In genomic region chr2:153600667-153601648, GRCm38 (mm10) we compare ENCODE assay signal across 8 mouse cellular contexts. TPM values are rescaled to one million over a fixed set of nuclear protein-coding genes. Genes with fewer than 3 reads are reported as not detected.
DNase-seq lines count a peak whose midpoint lies in the region; TF ChIP-seq lines count a peak whose summit lies in the region.

No protein-coding gene starts in this region.

- no peaks in the 10 kb centered on the region for H3K27me3 ChIP-seq in CH12.LX (replicated peaks)

- no peak for TF ChIP-seq EP300 in CH12.LX (IDR thresholded peaks at IDR 0.05; ENCODE audit: low read length)

- no peak for TF ChIP-seq POLR2A in CH12.LX (IDR thresholded peaks at IDR 0.05; ENCODE audit: low read depth, low read length)

- TF ChIP-seq RAD21 in CH12.LX (IDR thresholded peaks at IDR 0.05; ENCODE audit: low read depth, low read length): no peak

- no peak overlapping the region for H3K4me3 ChIP-seq in CH12.LX (replicated peaks in 1 of 3; ENCODE audit: low read depth in 2 of 3, low read length in 2 of 3, poor library complexity in 1 of 3)

- no peak overlapping the region for H3K27ac ChIP-seq in CH12.LX (ENCODE audit: insufficient read depth, low read depth)

- peaks cover 3 to 7% of the 10 kb centered on the region in 2 experiments; a peak in 3 of 4 replicates for H3K4me1 ChIP-seq in CH12.LX (ENCODE audit: control insufficient read depth in 1 of 2, insufficient read depth in 2 of 2)

- dilution Hi-C loops in CH12.LX (cut with MboI; ENCODE audit: extremely low pct_ligation_motif_present, extremely low pct_unique_long_range_greater_than_20kb, low sequenced_read_pairs): no loop called here

- no peaks in the 10 kb centered on the region for H3K36me3 ChIP-seq in CH12.LX (replicated peaks in 1 of 2; ENCODE audit: control insufficient read depth in 1 of 2, insufficient read depth in 1 of 2, low read length in 1 of 2)

- H3K4me2 ChIP-seq in CH12.LX (ENCODE audit: insufficient read depth, low read depth, poor library complexity, severe bottlenecking): 0 out of 2 replicates have a peak overlapping the region, but pooled peaks have one; percentile 25

- no peak overlapping the region for H3K9ac ChIP-seq in CH12.LX (ENCODE audit: insufficient read depth, low read depth)

- no peak for DNase-seq in CH12.LX (ENCODE audit: extremely low read depth)
- DNase-seq in adipocyte (ENCODE audit: low spot score): peak; percentile 89
- peak; percentile 45 for DNase-seq in heart, adult 8-10 months (ENCODE audit: low spot score)
- DNase-seq in kidney, adult 8-10 months: peak; percentile 61 to 72
- peak; percentile 67 for DNase-seq in lung, postnatal 10 days
- DNase-seq in testis, postnatal 10 days (ENCODE audit: low spot score): peak; percentile 81
- no peak for DNase-seq in thymus, adult 18-20 months
- no peak for DNase-seq in layer of hippocampus, adult 11-12 months (ENCODE audit: low spot score)

- no peak for TF ChIP-seq CTCF in CH12.LX (conservative IDR thresholded peaks at IDR 0.05 in 1 of 2, IDR thresholded peaks at IDR 0.05 in 1 of 2; ENCODE audit: low read depth in 2 of 2, low read length in 2 of 2)

- no peaks in the 10 kb centered on the region for H3K9me3 ChIP-seq in CH12.LX (replicated peaks; ENCODE audit: low read length)

- in situ Hi-C loops in CH12.LX (cut with MboI; ENCODE audit: low pct_ligation_motif_present, low pct_unique_long_range_greater_than_20kb, low sequenced_read_pairs): no loop called here

- no peaks in the 10 kb centered on the region for H3K79me2 ChIP-seq in CH12.LX (replicated peaks; ENCODE audit: control insufficient read depth, extremely low read depth, insufficient read depth, poor library complexity, severe bottlenecking)

TF ChIP-seq in CH12.LX, 34 proteins besides CTCF, POLR2A, EP300 and RAD21:
- TF ChIP-seq ZNF384 (IDR thresholded peaks at IDR 0.05; ENCODE audit: low read depth, low read length): no peak
- 0 out of 2 replicates have a peak, but pooled peaks have one; percentile 21 for TF ChIP-seq CHD2 (IDR thresholded peaks at IDR 0.05; ENCODE audit: low read length)
- no peak for TF ChIP-seq ELF1 (IDR thresholded peaks at IDR 0.05; ENCODE audit: low read depth, low read length)

RNA-seq across cellular contexts. Expression of gene Commd7, which starts 31.6 kb away (rescaled TPM):
- total RNA-seq in CH12.LX (2012; rRNA removed) (18.9 and 22.2 TPM in 2 replicates), CH12.LX (2014; rRNA removed) (28.4 and 29.1 TPM in 2 replicates)
- 34.7 and 35.2 TPM in 2 replicates for polyA plus RNA-seq in CH12.LX (2012; ENCODE audit: insufficient read length, low read depth)
- total RNA-seq in heart, adult 8-10 months (2022): 10 to 100 TPM; 10.7 to 14.7 (median 12.9) TPM

RNA-seq across cellular contexts. Expression of gene Dnmt3b, which starts 48.3 kb away (rescaled TPM):
- total RNA-seq in CH12.LX (2012; rRNA removed): 8.4 TPM in 2 replicates
- 5.3 and 6.0 TPM in 2 replicates for total RNA-seq in CH12.LX (2014; rRNA removed)
- polyA plus RNA-seq in CH12.LX (2012; ENCODE audit: insufficient read length, low read depth): 8.9 and 9.4 TPM in 2 replicates
- 1 to 10 TPM in 2 of 4 experiments, under 1 TPM in 2; 0.57 to 1.4 (median 1.1) TPM for total RNA-seq in heart, adult 8-10 months (2022)

Comparison
In these comparisons a context has a peak if more than half of its experiments do, and no peak if none do; other contexts are left out.
1. DNase-seq: peak in adipocyte (single experiment), heart, adult 8-10 months (single experiment), kidney, adult 8-10 months (2 of 2), lung, postnatal 10 days (single experiment) and testis, postnatal 10 days (single experiment); none in CH12.LX (single experiment), thymus, adult 18-20 months (0 of 2) and layer of hippocampus, adult 11-12 months (single experiment).